Mouse (Mus musculus) layer of hippocampus, postnatal 10 days (tissue): ENCODE data around the gene Hnrnpdl. TPM values are rescaled to one million over a fixed set of nuclear protein-coding genes. Genes with fewer than 3 reads are reported as not detected.

ENCODE experiments used
- DNase-seq, 2 experiments: peaks; one replicate each; pipeline ENCODE4 v3.0.0; 2021; ENCODE audit warnings: low spot score in 2 of 2
- total RNA-seq, 2 experiments: library from RNA; stranded (reverse); gene quantifications; 2 replicates each; pipeline ENCODE4 v1.2.3; 2021

The Hnrnpdl gene
- total RNA-seq, 2 experiments from 2014 or later = 200 to 236 TPM

DNA sequence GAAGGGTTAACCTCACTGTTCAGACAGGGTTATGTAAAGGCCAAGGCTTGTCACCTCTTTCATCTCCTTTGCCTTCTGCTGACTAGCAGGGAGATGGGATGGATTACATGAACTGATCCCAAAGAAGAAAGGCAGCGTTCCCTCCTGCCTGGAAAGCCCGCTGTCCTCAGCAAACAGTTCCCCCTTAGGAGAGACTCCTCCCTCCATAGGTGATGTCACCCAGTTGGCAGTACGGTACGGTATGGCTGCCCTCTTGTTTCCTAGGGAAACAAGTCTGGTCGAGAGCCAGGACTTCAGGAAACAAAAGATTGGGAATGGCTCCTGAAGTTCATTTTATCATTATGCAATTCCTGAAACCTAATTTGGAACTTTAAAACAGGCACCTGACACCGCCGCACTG, 8.4 kb upstream of the Hnrnpdl start:
- no peak for DNase-seq

DNA sequence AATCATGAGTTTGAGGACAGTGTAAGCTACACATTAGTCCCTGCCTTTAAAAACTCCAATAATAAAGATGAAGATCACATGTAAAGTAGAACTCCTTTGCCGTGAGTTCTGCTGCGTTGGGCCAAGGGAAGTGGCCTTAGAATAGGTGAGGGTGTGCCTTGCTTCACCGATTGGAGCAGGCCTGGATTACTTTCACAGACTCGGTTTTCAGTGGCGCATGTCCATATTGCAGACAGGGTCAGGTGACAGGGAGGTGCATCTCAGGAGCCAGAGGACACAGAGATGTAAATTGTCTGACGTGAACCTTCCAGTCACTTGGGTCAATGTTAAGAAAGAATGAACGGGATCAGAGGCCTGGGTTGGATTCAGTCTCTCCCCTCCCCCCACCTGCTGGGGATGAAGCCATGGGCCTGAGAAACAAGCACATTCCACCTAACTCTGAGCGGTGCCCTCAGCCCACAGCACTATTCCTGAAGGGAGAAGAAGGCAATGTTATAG, 7.7 kb upstream of the Hnrnpdl start:
- no peak for DNase-seq

DNA sequence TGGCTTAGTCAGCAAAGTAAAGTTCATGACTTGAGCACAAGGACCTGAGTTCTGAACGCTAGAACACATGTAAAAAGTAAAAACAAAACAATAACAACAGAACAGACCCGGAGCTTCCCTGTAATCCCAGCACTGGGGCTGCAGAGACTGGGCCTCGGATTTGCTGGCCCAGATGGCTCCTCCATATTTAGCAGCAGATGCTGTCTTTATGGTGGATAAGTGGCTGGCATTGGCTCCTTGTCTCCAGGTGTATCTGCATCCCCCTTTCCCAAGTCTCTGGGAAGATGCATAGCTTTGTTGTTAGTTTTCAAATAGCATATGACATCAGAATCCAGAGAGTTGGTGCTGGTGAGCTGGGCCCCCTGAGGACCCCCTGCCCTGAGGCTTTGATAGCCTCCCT, 6.6 kb upstream of the Hnrnpdl start:
- no peak for DNase-seq

DNA sequence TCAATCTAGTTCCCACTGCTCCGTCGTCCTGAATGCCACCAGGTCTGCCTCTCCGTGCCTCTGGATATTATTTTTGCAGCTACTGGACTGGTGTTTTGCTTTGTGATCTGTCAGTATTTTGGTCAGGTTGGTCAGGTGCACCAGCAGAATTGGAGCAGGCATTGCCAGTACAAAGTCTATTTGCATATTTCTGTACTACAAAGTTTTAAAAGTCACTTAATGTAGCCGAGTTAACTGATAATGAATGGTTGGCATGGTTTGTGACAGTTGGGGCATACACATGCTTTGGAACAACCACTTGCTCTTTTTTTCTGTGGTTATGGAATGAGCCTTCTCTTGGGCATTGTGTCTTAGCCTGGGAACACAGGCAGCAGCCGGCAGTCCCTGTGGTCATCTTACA, 5.2 kb upstream of the Hnrnpdl start:
- no peak for DNase-seq

GRCm38 (mm10) chr5:100044030-100044429, 4.6 kb upstream of the Hnrnpdl start:
- DNase-seq = no peak

DNA sequence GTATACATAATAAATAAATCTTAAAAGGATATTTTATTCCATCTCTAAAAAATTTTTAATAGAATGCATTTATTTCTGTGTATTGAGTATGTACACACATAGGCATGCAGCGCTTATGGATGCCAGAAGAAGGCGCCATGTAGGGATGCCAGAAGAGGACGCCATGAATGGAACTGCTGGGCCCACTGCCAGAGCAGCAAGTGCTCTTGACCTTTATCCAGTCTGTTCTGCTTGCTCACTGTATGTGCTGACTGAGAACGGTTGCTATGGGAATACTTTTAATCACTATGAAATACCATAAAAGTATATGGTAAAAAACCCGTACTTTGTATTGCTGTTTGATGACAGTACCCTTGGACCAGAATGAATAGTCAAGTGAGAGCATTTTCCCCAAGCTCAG, 3.9 kb upstream of the Hnrnpdl start:
- DNase-seq = peak; percentile 44 to 62

- DNase-seq = no peak
Observed at GRCm38 (mm10) chr5:100042467-100042866, 3.0 kb upstream of the Hnrnpdl start.

- no peak for DNase-seq
Observed at GRCm38 (mm10) chr5:100041272-100041671, 1.8 kb upstream of the Hnrnpdl start.

DNA sequence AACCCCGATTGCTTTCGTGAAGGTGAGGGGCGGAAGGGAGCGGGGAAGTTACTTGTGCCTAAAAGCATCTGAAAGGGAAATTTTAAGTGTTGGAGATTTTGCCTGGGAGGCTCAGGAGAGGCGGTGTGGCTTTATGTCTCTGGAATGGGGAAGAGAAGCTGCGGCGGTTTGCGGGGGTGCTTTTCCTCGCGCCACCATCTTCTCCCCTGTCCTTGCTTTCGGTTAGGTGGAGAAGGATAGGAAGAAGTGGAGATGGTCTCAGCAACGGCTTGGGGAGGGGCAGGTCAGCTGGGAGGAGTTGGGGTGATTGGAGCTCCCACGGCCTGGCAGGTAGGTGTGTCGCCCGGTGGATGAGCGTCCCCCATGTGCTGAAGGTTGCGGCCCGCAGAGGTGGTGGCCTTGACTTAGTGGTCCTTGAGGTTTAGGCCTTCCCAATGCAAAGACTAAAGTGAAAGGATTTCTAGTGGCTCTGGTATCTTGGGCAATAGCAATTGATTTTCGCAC, 869 bp upstream of the Hnrnpdl start:
- DNase-seq = peak in 1 of 2 experiments; percentile 49

DNA sequence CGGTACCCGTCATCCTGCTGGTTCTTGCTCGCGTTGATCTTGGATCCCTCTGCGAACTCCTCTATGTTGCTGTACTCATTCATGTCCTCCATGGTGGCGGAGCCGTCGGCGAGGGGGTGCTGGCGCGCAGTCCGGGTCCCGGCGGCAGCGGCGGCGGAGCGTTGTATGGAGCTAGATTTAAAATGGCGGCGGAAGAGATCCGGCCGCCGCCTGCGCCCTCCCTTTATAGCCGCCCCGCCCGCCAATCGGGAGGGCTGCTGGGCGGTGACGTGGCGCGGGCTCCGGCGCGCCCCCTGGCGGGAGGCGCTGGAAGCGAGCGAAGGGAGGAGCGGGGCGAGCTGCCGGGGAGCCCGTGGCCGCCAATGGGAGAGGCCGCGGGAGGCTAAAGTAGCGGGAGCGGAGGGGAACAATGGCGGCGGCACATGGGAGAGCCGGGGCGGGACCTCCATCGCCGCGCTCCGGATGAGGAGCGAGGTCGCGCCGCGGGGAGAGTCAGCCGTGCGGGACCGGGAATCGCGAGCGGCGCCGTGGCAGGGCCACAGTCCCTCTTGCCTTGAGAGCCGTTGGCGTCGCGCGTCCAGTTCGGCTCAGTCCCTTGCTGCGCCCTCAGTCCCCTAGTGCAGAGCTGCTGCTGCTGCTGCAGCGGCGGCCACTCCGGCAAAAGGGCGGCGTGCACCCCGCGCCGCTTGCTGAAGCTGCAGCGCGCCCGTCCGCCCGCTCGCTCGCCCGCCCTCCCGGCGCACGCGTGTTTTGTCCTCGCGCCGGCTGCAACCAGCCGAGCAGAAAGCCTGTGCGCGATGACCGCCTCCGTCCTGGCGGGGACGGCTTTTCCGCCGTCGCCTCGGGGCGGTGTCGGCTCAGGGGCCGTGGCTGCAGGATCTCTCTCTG, 506 bp downstream of the Hnrnpdl start:
- peak; percentile 99 to 100 for DNase-seq

- DNase-seq = peak; percentile 90 to 95
Observed at GRCm38 (mm10) chr5:100037965-100038713, 1.3 kb downstream of the Hnrnpdl start.

- DNase-seq = no peak
Observed at GRCm38 (mm10) chr5:100036681-100037080, 2.8 kb downstream of the Hnrnpdl start.

DNA sequence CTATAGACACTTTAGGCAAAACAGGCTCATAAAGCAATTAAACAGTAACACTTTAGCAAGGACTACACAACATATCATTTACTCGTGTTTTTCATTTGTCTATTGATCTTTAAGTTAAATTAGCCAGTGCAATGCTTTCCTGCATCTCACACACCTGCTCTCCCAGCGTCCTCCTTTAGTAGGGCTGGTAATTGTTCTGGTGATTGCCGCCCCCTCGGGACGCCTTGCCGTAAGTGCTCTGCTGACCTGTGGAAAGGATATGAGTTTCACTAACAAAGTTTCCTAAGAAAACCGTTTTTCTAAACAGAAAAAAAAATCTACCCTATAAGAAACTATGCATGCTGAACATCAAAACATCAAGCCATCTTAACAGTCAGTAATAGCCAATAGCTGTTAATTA, 3.5 kb downstream of the Hnrnpdl start:
- DNase-seq = no peak

DNA sequence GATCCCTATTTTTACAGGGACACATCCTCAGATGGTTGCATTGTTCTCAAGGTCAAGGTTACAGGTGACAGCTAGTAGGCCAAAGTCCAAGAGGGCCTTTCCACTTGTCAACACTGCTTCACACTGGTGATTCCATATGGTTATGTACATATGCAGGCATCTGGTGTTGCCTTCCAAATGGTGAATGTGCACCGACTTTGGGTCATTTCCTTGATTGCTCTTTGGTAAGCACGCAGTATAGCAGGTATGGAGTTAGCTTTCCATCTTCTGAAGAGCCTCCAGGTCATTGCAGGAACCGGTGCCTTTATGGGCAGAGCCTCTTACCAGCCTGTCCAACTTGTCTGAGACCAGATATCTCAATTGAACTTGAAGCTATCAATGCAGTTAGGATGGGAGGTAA, 6.8 kb downstream of the Hnrnpdl start:
- no peak for DNase-seq

DNA sequence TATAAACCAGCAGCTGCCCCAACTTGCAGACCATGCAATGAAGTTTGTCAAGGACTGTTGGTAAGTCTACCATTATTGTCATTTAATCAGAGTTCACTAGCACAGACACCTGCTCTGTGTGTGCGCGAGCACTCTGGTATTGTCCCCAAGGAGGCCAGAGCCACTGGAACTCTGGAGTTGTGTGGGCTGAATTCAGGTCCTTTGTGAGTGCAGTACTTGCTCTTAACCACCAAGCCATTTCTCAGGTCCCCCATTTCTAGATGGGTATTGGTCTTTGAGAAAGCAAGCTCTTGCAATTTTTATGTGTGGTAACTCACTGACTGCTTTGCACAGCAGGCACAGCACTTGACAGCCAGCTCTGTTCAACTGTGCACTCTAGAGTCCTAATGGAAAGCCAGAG, 7.4 kb downstream of the Hnrnpdl start:
- DNase-seq = no peak

DNA sequence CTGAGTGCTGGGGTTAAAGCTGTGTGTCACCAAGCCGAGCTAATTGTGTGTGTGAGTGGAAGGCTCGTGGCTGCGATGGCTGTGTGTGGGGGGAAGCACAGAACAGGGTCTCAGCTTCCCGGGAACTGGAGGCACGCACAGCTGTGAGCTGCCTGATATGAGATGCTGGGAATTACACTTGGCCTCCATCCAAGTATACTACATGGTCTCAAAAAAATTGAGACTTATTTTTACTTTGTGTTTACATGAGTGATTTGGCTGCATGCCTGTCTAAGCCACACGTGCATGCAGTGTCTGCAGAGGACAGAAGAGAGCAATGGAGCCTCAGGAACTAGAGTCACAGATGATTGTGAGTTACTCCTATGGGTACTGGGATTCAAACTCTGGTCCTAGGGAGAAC, 9.4 kb downstream of the Hnrnpdl start:
- DNase-seq = no peak

DNA sequence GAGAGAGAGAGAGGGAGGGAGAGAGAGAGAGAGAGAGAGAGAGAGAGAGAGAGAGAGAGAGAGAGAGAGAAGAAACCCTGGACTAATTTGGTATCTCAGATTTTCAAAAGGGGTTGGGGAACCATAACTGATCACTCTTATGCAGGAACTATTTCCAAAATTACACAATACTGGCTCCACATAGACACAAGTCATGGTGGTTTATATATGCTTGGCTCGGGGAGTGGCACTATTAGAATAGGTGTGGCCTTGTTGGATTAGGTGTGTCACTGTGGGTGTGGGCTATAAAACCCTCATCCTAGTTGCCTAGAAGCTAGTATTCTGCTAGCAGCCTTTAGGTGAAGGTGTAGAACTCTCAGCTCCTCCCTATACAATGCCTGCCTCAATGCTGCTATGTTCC, 14.6 kb downstream of the Hnrnpdl start:
- DNase-seq = no peak

- DNase-seq = no peak
Observed at GRCm38 (mm10) chr5:100024403-100024802, 15.1 kb downstream of the Hnrnpdl start.

DNA sequence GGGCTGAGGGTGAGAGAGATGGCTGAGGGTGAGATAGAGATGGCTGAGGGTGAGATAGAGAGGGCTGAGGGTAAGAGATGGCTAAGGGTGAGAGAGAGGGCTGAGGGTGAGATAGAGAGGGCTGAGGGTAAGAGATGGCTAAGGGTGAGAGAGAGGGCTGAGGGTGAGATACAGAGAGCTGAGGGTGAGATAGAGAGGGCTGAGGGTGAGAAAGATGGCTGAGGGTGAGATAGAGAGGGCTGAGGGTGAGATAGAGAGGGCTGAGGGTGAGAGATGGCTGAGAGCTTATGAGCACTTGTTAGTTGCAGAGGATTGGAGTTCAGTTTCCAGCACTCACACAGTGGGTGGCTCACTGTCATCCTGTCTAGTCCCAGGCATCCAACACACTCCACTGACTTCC, 19.4 kb downstream of the Hnrnpdl start:
- DNase-seq = no peak

DNA sequence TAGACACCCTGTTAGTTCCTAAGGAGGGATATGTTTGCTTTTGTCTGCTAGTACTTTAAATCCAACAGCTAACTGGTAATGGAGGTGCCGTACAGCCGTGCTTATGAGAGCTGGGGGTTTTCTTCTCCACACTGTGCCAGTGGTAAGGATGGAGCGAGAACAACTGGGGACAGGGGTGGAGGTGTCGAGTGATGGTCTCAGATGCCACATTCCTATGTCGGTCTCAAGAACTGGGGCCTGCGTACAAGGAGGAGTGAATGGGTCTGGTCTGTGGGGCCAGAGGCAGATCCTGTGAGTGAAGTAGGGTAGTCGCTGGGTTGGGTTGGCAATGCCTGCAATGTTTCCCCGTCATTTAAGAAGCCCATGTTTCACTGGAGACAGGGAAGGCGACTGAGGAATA, 26.9 kb downstream of the Hnrnpdl start:
- no peak for DNase-seq

GRCm38 (mm10) chr5:100008485-100008884, 31.0 kb downstream of the Hnrnpdl start:
- no peak for DNase-seq

- DNase-seq = no peak
Observed at GRCm38 (mm10) chr5:100007040-100007375, 32.5 kb downstream of the Hnrnpdl start.
